Mouse (Mus musculus): ENCODE results near the gene Gal. TPM values are rescaled to one million over a fixed set of nuclear protein-coding genes. Genes with fewer than 3 reads are reported as not detected.

Gene Gal
- polyA plus RNA-seq, 1 experiment from 2014 or later = 10.5 TPM

DNA sequence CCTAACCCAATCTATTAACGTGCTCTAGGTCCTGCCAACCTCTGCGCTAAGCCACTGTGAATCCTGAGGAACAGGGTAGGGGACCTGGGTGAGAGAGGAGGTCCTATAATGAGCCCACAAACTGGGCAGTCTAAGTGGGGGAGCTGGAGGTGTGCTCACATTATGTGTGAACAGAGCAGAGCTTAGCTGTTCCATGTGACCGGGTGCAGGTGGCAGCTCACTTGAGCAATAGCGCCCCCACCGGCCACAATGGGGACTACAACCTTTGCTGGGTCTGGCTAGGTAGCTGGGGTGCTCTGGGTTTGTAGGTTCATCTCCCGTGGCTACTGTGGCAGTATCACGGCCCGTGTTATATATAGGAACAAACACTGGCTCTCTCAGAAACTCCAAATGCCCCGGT lies 22.5 kb upstream of the Gal start:
- ATAC-seq (ENCODE audit: insufficient number of reproducible peaks, insufficient read depth, low FRiP score, low TSS enrichment) = no peak
- no peak overlapping the region for H3K4me3 ChIP-seq
- 50% methylated on average over 9 of the region's 9 CpGs for WGBS
- no peaks in the 10 kb centered on the region for H3K36me3 ChIP-seq
- H3K9me3 ChIP-seq = no peaks in the 10 kb centered on the region
- H3K4me2 ChIP-seq (replicated peaks) = no peak overlapping the region
- H3K9ac ChIP-seq = no peak overlapping the region
- peaks cover 9% of the 10 kb centered on the region; the same call in 1 of the 2 replicates for H3K4me1 ChIP-seq
- no peak overlapping the region for H3K27ac ChIP-seq
- no peaks in the 10 kb centered on the region for H3K27me3 ChIP-seq

DNA sequence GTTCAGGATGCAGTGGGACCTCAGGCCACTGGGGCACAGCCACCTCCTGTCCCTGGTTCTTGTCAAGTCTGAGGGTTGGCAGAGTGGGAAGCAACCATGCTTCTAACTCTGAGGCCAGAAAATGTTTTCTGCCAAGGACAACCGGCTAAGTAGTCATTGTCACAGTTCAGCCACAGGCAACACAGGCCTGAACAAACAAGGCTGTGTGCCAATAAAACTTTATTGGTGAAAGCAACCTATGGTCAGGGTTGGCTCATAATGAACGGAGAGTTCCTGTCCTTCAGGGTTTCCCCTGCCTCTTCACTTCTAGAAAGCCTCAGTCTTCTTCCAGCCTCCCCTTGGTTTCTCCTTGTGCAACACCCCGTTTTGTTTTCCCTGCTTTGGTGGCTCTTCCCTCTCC lies 21.5 kb upstream of the Gal start:
- no peaks in the 10 kb centered on the region for H3K9me3 ChIP-seq
- H3K36me3 ChIP-seq = no peaks in the 10 kb centered on the region
- no peak overlapping the region for H3K9ac ChIP-seq
- H3K4me1 ChIP-seq = peaks cover 9% of the 10 kb centered on the region; the same call in 1 of the 2 replicates
- no peak overlapping the region for H3K27ac ChIP-seq
- H3K4me2 ChIP-seq (replicated peaks) = no peak overlapping the region
- H3K4me3 ChIP-seq = no peak overlapping the region
- ATAC-seq (ENCODE audit: insufficient number of reproducible peaks, insufficient read depth, low FRiP score, low TSS enrichment) = no peak
- H3K27me3 ChIP-seq = no peaks in the 10 kb centered on the region
- WGBS = 82% methylated on average over 3 of the region's 3 CpGs

GRCm38 (mm10) chr19:3434641-3435040 lies 20.3 kb upstream of the Gal start:
- H3K4me1 ChIP-seq = peaks cover 9% of the 10 kb centered on the region; the same call in 1 of the 2 replicates
- WGBS = 53% methylated on average over 4 of the region's 4 CpGs
- no peak overlapping the region for H3K27ac ChIP-seq
- ATAC-seq (ENCODE audit: insufficient number of reproducible peaks, insufficient read depth, low FRiP score, low TSS enrichment) = no peak
- H3K4me2 ChIP-seq (replicated peaks) = no peak overlapping the region
- no peak overlapping the region for H3K9ac ChIP-seq
- no peaks in the 10 kb centered on the region for H3K36me3 ChIP-seq
- H3K9me3 ChIP-seq = no peaks in the 10 kb centered on the region
- H3K4me3 ChIP-seq = no peak overlapping the region
- H3K27me3 ChIP-seq = no peaks in the 10 kb centered on the region

DNA sequence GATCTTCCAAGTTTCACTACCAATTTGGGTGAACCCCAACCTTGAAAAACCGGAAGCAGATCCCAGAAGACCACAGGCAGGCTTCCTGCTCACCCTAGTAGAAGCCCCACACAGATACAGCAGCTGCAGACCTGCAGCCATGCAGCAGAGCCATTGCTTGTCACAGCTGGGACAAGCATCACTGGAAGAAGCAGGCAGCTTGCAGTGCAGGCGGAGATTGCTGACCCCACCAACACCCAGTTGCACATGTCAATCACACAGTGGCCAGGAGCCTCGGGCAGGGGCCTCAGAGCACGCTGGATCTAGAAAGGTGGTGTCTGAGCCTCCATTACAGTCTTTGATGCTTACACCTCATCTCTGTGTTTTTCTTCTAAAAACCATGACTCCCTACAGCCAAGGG lies 19.8 kb upstream of the Gal start:
- Histone ChIP-seq H3K4me3 (no peak overlapping the region), H3K36me3 (no peaks in the 10 kb centered on the region), H3K4me1 (peaks cover 9% of the 10 kb centered on the region; the same call in 1 of the 2 replicates), H3K9ac (no peak overlapping the region), H3K27me3 (no peaks in the 10 kb centered on the region), H3K4me2 (replicated peaks) (no peak overlapping the region), H3K27ac (no peak overlapping the region), H3K9me3 (no peaks in the 10 kb centered on the region)
- WGBS = 27% methylated on average over 4 of the region's 4 CpGs
- ATAC-seq (ENCODE audit: insufficient number of reproducible peaks, insufficient read depth, low FRiP score, low TSS enrichment) = no peak

- no peaks in the 10 kb centered on the region for H3K36me3 ChIP-seq
- H3K4me3 ChIP-seq = no peak overlapping the region
- 100% methylated on average over 1 of the region's 2 CpGs for WGBS
- H3K4me1 ChIP-seq = peaks cover 9% of the 10 kb centered on the region; the same call in 1 of the 2 replicates
- no peak for ATAC-seq (ENCODE audit: insufficient number of reproducible peaks, insufficient read depth, low FRiP score, low TSS enrichment)
- H3K9me3 ChIP-seq = no peaks in the 10 kb centered on the region
- H3K9ac ChIP-seq = no peak overlapping the region
- H3K27ac ChIP-seq = no peak overlapping the region
- no peaks in the 10 kb centered on the region for H3K27me3 ChIP-seq
- no peak overlapping the region for H3K4me2 ChIP-seq (replicated peaks)
Observed at GRCm38 (mm10) chr19:3431969-3432368, 17.6 kb upstream of the Gal start.

GRCm38 (mm10) chr19:3431066-3431465 lies 16.7 kb upstream of the Gal start:
- ATAC-seq (ENCODE audit: insufficient number of reproducible peaks, insufficient read depth, low FRiP score, low TSS enrichment) = no peak
- no peaks in the 10 kb centered on the region for H3K36me3 ChIP-seq
- H3K9me3 ChIP-seq = no peaks in the 10 kb centered on the region
- H3K4me1 ChIP-seq = peaks cover 9% of the 10 kb centered on the region; the same call in 1 of the 2 replicates
- H3K27ac ChIP-seq = no peak overlapping the region
- H3K4me3 ChIP-seq = no peak overlapping the region
- no peaks in the 10 kb centered on the region for H3K27me3 ChIP-seq
- no peak overlapping the region for H3K4me2 ChIP-seq (replicated peaks)
- WGBS = 63% methylated on average over 7 of the region's 7 CpGs
- H3K9ac ChIP-seq = no peak overlapping the region

- no peak overlapping the region for H3K9ac ChIP-seq
- no peaks in the 10 kb centered on the region for H3K27me3 ChIP-seq
- no peak overlapping the region for H3K4me3 ChIP-seq
- H3K36me3 ChIP-seq = no peaks in the 10 kb centered on the region
- no peak overlapping the region for H3K4me2 ChIP-seq (replicated peaks)
- no peaks in the 10 kb centered on the region for H3K9me3 ChIP-seq
- H3K27ac ChIP-seq = no peak overlapping the region
- 46% methylated on average over 7 of the region's 7 CpGs for WGBS
- ATAC-seq (ENCODE audit: insufficient number of reproducible peaks, insufficient read depth, low FRiP score, low TSS enrichment) = no peak
- peaks cover 9% of the 10 kb centered on the region; the same call in 1 of the 2 replicates for H3K4me1 ChIP-seq
Observed at GRCm38 (mm10) chr19:3429156-3429816, 14.9 kb upstream of the Gal start.

DNA sequence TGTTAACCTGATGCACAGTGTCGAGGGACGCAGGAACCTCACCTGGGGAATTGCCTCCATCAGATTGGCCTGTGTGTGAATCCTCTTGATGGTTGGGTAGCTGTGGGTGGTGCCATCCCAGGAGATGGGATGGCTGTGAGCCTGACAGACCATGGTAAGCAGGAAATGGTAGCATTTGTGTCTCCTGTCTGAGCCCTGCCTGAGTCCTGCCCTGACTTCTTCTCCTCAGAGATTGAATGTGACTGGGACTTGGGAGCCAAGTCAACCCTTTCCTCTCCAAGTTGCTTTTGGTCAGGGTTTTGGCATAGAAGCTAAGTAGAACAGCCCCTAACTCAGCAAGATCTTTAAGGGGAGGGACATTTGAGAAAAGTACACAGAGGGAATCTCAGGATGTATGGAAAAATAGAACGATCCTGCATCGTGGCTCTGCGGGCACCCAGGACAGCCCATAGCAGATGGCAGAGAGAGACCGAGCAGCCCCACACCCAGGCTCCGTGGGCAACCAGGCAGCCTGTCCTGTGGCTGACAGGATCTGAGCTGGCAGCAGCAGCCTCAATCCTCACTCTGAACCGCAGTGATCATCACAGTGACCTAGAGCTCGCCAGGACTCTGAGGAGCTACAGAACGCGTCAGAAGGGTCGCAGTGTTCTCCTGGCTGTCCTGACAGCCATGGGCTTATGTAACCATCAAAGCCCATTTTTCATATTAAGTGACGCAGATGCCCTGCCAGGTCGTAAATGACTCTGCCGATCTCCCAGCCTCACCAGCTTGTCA lies 13.9 kb upstream of the Gal start:
- 87% methylated on average over 15 of the region's 15 CpGs for WGBS
- Histone ChIP-seq H3K9me3 (no peaks in the 10 kb centered on the region), H3K4me2 (replicated peaks) (no peak overlapping the region), H3K4me1 (no peaks in the 10 kb centered on the region), H3K27ac (no peak overlapping the region), H3K4me3 (no peak overlapping the region), H3K36me3 (no peaks in the 10 kb centered on the region), H3K27me3 (no peaks in the 10 kb centered on the region), H3K9ac (no peak overlapping the region)
- no peak for ATAC-seq (ENCODE audit: insufficient number of reproducible peaks, insufficient read depth, low FRiP score, low TSS enrichment)

- Histone ChIP-seq H3K9ac (no peak overlapping the region), H3K27ac (no peak overlapping the region), H3K36me3 (no peaks in the 10 kb centered on the region), H3K4me2 (replicated peaks) (no peak overlapping the region), H3K27me3 (no peaks in the 10 kb centered on the region), H3K4me3 (no peak overlapping the region), H3K9me3 (no peaks in the 10 kb centered on the region), H3K4me1 (no peaks in the 10 kb centered on the region)
- 77% methylated on average over 2 of the region's 2 CpGs for WGBS
- ATAC-seq (ENCODE audit: insufficient number of reproducible peaks, insufficient read depth, low FRiP score, low TSS enrichment) = no peak
Observed at GRCm38 (mm10) chr19:3424214-3424613, 9.9 kb upstream of the Gal start.

DNA sequence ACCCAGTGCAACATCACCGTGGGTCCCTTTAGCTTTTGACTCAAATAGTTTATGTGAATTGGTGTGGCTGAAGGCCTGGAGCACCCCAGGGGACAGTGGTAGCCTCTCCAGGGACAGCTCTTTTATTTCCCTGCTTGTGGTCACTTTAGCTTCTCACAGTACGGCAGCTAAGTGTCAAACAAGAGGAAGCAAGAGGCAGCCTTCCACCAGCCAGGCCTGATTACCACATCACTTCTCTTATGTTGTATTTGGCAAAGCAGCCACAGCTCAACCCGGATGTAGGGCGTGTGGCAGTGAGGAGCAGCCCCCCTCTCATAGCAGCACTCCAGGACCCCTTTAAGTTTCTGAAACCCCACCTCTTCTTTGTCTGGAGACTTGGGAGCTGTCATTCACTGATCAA lies 8.6 kb upstream of the Gal start:
- Histone ChIP-seq H3K36me3 (no peaks in the 10 kb centered on the region), H3K9me3 (no peaks in the 10 kb centered on the region), H3K27ac (no peak overlapping the region), H3K4me2 (replicated peaks) (no peak overlapping the region), H3K4me3 (no peak overlapping the region), H3K4me1 (no peaks in the 10 kb centered on the region), H3K27me3 (no peaks in the 10 kb centered on the region), H3K9ac (no peak overlapping the region)
- WGBS = 67% methylated on average over 4 of the region's 4 CpGs
- no peak for ATAC-seq (ENCODE audit: insufficient number of reproducible peaks, insufficient read depth, low FRiP score, low TSS enrichment)

DNA sequence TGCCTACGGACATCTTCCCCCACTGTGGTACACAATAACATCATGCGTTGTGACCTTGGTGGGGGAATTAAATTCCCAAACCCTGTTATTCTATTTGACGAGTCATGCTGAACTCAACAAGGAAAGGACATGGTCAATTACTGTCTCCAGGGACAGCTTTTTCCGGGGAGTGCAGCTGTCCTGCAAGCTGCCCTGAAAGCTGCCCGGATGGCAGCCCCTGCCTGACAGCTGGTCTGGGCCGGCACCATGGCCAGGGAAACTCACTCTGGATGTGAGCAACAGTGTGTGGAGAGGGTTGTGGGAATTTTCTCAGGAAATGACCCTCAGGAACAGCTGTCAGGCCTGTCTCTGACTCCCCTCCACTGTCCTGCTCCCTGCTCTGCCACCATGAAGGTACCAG lies 8.1 kb upstream of the Gal start:
- no peak overlapping the region for H3K4me2 ChIP-seq (replicated peaks)
- no peak overlapping the region for H3K4me3 ChIP-seq
- H3K9ac ChIP-seq = no peak overlapping the region
- no peaks in the 10 kb centered on the region for H3K27me3 ChIP-seq
- WGBS = 63% methylated on average over 6 of the region's 6 CpGs
- H3K27ac ChIP-seq = no peak overlapping the region
- no peaks in the 10 kb centered on the region for H3K36me3 ChIP-seq
- ATAC-seq (ENCODE audit: insufficient number of reproducible peaks, insufficient read depth, low FRiP score, low TSS enrichment) = no peak
- no peaks in the 10 kb centered on the region for H3K4me1 ChIP-seq
- H3K9me3 ChIP-seq = no peaks in the 10 kb centered on the region

- no peak overlapping the region for H3K4me3 ChIP-seq
- no peaks in the 10 kb centered on the region for H3K9me3 ChIP-seq
- peaks cover 16% of the 10 kb centered on the region for H3K27me3 ChIP-seq
- no peak overlapping the region for H3K27ac ChIP-seq
- no peak for ATAC-seq (ENCODE audit: insufficient number of reproducible peaks, insufficient read depth, low FRiP score, low TSS enrichment)
- peaks cover 3% of the 10 kb centered on the region; the same call in 1 of the 2 replicates for H3K4me1 ChIP-seq
- H3K4me2 ChIP-seq (replicated peaks) = no peak overlapping the region
- no peak overlapping the region for H3K9ac ChIP-seq
- no peaks in the 10 kb centered on the region for H3K36me3 ChIP-seq
- WGBS = 58% methylated on average over 5 of the region's 5 CpGs
Observed at GRCm38 (mm10) chr19:3419251-3419650, 4.9 kb upstream of the Gal start.

Measured in embryonic facial prominence, embryonic 12.5 days (tissue).